Mouse (Mus musculus): ENCODE results near the gene AC124502.3.

The AC124502.3 gene

GRCm38 (mm10) chr19:5036577-5036976, 2.1 kb upstream of the AC124502.3 start:
- DNase-seq: no peak

GRCm38 (mm10) chr19:5037678-5038571, 766 bp upstream of the AC124502.3 start:
- DNase-seq: peak; percentile 83

GRCm38 (mm10) chr19:5039301-5040114, 817 bp downstream of the AC124502.3 start:
- no peak for DNase-seq

- DNase-seq: peak; percentile 96
Observed at GRCm38 (mm10) chr19:5040862-5041523, 2.3 kb downstream of the AC124502.3 start, which contains the start of gene Brms1. TSS of gene Brms1 (plus strand) at chr19:5041354.

- no peak for DNase-seq
Observed at GRCm38 (mm10) chr19:5041588-5041987, 2.9 kb downstream of the AC124502.3 start.

- no peak for DNase-seq
Observed at GRCm38 (mm10) chr19:5045531-5045930, 6.8 kb downstream of the AC124502.3 start.

- DNase-seq: no peak
Observed at GRCm38 (mm10) chr19:5048138-5049056, 9.7 kb downstream of the AC124502.3 start.

- no peak for DNase-seq
Observed at GRCm38 (mm10) chr19:5049325-5049724, 10.6 kb downstream of the AC124502.3 start.

- DNase-seq: peak; percentile 76
Observed at GRCm38 (mm10) chr19:5050047-5050905, 11.6 kb downstream of the AC124502.3 start, which contains the start of gene Rin1. TSS of gene Rin1 (plus strand) at chr19:5050481.

- no peak for DNase-seq
Observed at GRCm38 (mm10) chr19:5051031-5051430, 12.3 kb downstream of the AC124502.3 start.

- DNase-seq: no peak
Observed at GRCm38 (mm10) chr19:5051515-5051914, 12.8 kb downstream of the AC124502.3 start.

GRCm38 (mm10) chr19:5052166-5052822, 13.6 kb downstream of the AC124502.3 start:
- no peak for DNase-seq

GRCm38 (mm10) chr19:5052853-5053252, 14.2 kb downstream of the AC124502.3 start:
- DNase-seq: no peak

GRCm38 (mm10) chr19:5053909-5054308, 15.2 kb downstream of the AC124502.3 start:
- peak; percentile 53 for DNase-seq

GRCm38 (mm10) chr19:5056251-5056650, 17.6 kb downstream of the AC124502.3 start:
- peak; percentile 50 for DNase-seq

- DNase-seq: peak; percentile 79
Observed at GRCm38 (mm10) chr19:5057876-5058775, 19.4 kb downstream of the AC124502.3 start.

- peak; percentile 53 for DNase-seq
Observed at GRCm38 (mm10) chr19:5058801-5059771, 20.4 kb downstream of the AC124502.3 start.
